Mouse (Mus musculus): ENCODE results near the gene Ptpn21. TPM values are rescaled to one million over a fixed set of nuclear protein-coding genes. Genes with fewer than 3 reads are reported as not detected.

Gene Ptpn21
- polyA plus RNA-seq, 1 experiment, result 6.0 TPM

- no peaks in the 10 kb centered on the region for H3K4me1 ChIP-seq (ENCODE audit: control insufficient read depth, insufficient read depth, low read length)
- H3K27ac ChIP-seq (ENCODE audit: insufficient read depth, low read depth, low read length), result no peak overlapping the region
- TF ChIP-seq CTCF (IDR thresholded peaks at IDR 0.05; ENCODE audit: low read depth, low read length), result no peak
- no peak for TF ChIP-seq POLR2A (IDR thresholded peaks at IDR 0.05; ENCODE audit: borderline replicate concordance, low read depth, low read length)
- no peak overlapping the region for H3K4me3 ChIP-seq (ENCODE audit: insufficient read depth, low read length)
Observed at GRCm38 (mm10) chr12:98670429-98670828, 66.8 kb downstream of the Ptpn21 start.

GRCm38 (mm10) chr12:98669864-98670263 lies 67.3 kb downstream of the Ptpn21 start:
- H3K4me1 ChIP-seq (ENCODE audit: control insufficient read depth, insufficient read depth, low read length), result no peaks in the 10 kb centered on the region
- H3K4me3 ChIP-seq (ENCODE audit: insufficient read depth, low read length), result no peak overlapping the region
- TF ChIP-seq CTCF (IDR thresholded peaks at IDR 0.05; ENCODE audit: low read depth, low read length) (no peak), POLR2A (IDR thresholded peaks at IDR 0.05; ENCODE audit: borderline replicate concordance, low read depth, low read length) (no peak)
- H3K27ac ChIP-seq (ENCODE audit: insufficient read depth, low read depth, low read length), result no peak overlapping the region

- no peaks in the 10 kb centered on the region for H3K4me1 ChIP-seq (ENCODE audit: control insufficient read depth, insufficient read depth, low read length)
- no peak overlapping the region for H3K27ac ChIP-seq (ENCODE audit: insufficient read depth, low read depth, low read length)
- H3K4me3 ChIP-seq (ENCODE audit: insufficient read depth, low read length), result no peak overlapping the region
- TF ChIP-seq CTCF (IDR thresholded peaks at IDR 0.05; ENCODE audit: low read depth, low read length) (no peak), POLR2A (IDR thresholded peaks at IDR 0.05; ENCODE audit: borderline replicate concordance, low read depth, low read length) (no peak)
Observed at GRCm38 (mm10) chr12:98669086-98669485, 68.1 kb downstream of the Ptpn21 start.

- no peak overlapping the region for H3K4me3 ChIP-seq (ENCODE audit: insufficient read depth, low read length)
- no peak overlapping the region for H3K27ac ChIP-seq (ENCODE audit: insufficient read depth, low read depth, low read length)
- no peaks in the 10 kb centered on the region for H3K4me1 ChIP-seq (ENCODE audit: control insufficient read depth, insufficient read depth, low read length)
- TF ChIP-seq CTCF (IDR thresholded peaks at IDR 0.05; ENCODE audit: low read depth, low read length) (no peak), POLR2A (IDR thresholded peaks at IDR 0.05; ENCODE audit: borderline replicate concordance, low read depth, low read length) (no peak)
Observed at GRCm38 (mm10) chr12:98668132-98668814, 68.9 kb downstream of the Ptpn21 start.

- Histone ChIP-seq H3K4me3 (ENCODE audit: insufficient read depth, low read length) (no peak overlapping the region), H3K27ac (ENCODE audit: insufficient read depth, low read depth, low read length) (no peak overlapping the region), H3K4me1 (ENCODE audit: control insufficient read depth, insufficient read depth, low read length) (no peaks in the 10 kb centered on the region)
- TF ChIP-seq CTCF (IDR thresholded peaks at IDR 0.05; ENCODE audit: low read depth, low read length), result no peak
- TF ChIP-seq POLR2A (IDR thresholded peaks at IDR 0.05; ENCODE audit: borderline replicate concordance, low read depth, low read length), result no peak
Observed at GRCm38 (mm10) chr12:98662617-98663016, 74.6 kb downstream of the Ptpn21 start.

- TF ChIP-seq POLR2A (IDR thresholded peaks at IDR 0.05; ENCODE audit: borderline replicate concordance, low read depth, low read length) (no peak), CTCF (IDR thresholded peaks at IDR 0.05; ENCODE audit: low read depth, low read length) (no peak)
- no peaks in the 10 kb centered on the region for H3K4me1 ChIP-seq (ENCODE audit: control insufficient read depth, insufficient read depth, low read length)
- H3K27ac ChIP-seq (ENCODE audit: insufficient read depth, low read depth, low read length), result no peak overlapping the region
- H3K4me3 ChIP-seq (ENCODE audit: insufficient read depth, low read length), result no peak overlapping the region
Observed at GRCm38 (mm10) chr12:98656873-98657272, 80.3 kb downstream of the Ptpn21 start.

- no peak overlapping the region for H3K4me3 ChIP-seq (ENCODE audit: insufficient read depth, low read length)
- no peaks in the 10 kb centered on the region; the same call in 1 of the 2 replicates for H3K4me1 ChIP-seq (ENCODE audit: control insufficient read depth, insufficient read depth, low read length)
- TF ChIP-seq CTCF (IDR thresholded peaks at IDR 0.05; ENCODE audit: low read depth, low read length), result no peak
- no peak for TF ChIP-seq POLR2A (IDR thresholded peaks at IDR 0.05; ENCODE audit: borderline replicate concordance, low read depth, low read length)
- H3K27ac ChIP-seq (ENCODE audit: insufficient read depth, low read depth, low read length), result no peak overlapping the region
Observed at GRCm38 (mm10) chr12:98644852-98645251, 92.4 kb downstream of the Ptpn21 start.

- TF ChIP-seq CTCF (IDR thresholded peaks at IDR 0.05; ENCODE audit: low read depth, low read length) (no peak), POLR2A (IDR thresholded peaks at IDR 0.05; ENCODE audit: borderline replicate concordance, low read depth, low read length) (no peak)
- no peaks in the 10 kb centered on the region for H3K4me1 ChIP-seq (ENCODE audit: control insufficient read depth, insufficient read depth, low read length)
- no peak overlapping the region for H3K27ac ChIP-seq (ENCODE audit: insufficient read depth, low read depth, low read length)
- peak overlapping the region; percentile 93 for H3K4me3 ChIP-seq (ENCODE audit: insufficient read depth, low read length)
Observed at GRCm38 (mm10) chr12:98628260-98628970, 108.8 kb downstream of the Ptpn21 start.

GRCm38 (mm10) chr12:98627392-98628259 lies 109.6 kb downstream of the Ptpn21 start, which contains the start of gene Spata7:
Spata7 (plus strand) TSS chr12:98628157.
- peak within 1 kb of the TSS; percentile 93 for H3K4me3 ChIP-seq (ENCODE audit: insufficient read depth, low read length)
- no peaks in the 10 kb centered on the region for H3K4me1 ChIP-seq (ENCODE audit: control insufficient read depth, insufficient read depth, low read length)
- no peak within 1 kb of the TSS for H3K27ac ChIP-seq (ENCODE audit: insufficient read depth, low read depth, low read length)
- TF ChIP-seq CTCF (IDR thresholded peaks at IDR 0.05; ENCODE audit: low read depth, low read length) (no peak), POLR2A (IDR thresholded peaks at IDR 0.05; ENCODE audit: borderline replicate concordance, low read depth, low read length) (no peak)

Other genes with a start within 250 kb of the Ptpn21 start
- not detected in 2 replicates for gene Kcnk10, start 159.1 kb downstream of the Ptpn21 start, polyA plus RNA-seq (2012; ENCODE audit: insufficient read depth, insufficient read length, missing spikeins)
- 6.2 and 7.4 TPM in 2 replicates for gene Spata7, start 109.2 kb downstream of the Ptpn21 start, polyA plus RNA-seq (2012; ENCODE audit: insufficient read depth, insufficient read length, missing spikeins)
- 59.5 and 76.4 TPM in 2 replicates for gene Zc3h14, start 9.6 kb upstream of the Ptpn21 start, polyA plus RNA-seq (2012; ENCODE audit: insufficient read depth, insufficient read length, missing spikeins)
- 2.9 and 3.4 TPM in 2 replicates for gene Eml5, start 164.1 kb upstream of the Ptpn21 start, polyA plus RNA-seq (2012; ENCODE audit: insufficient read depth, insufficient read length, missing spikeins)
- gene Ttc8, start 183.2 kb upstream of the Ptpn21 start, polyA plus RNA-seq (2012; ENCODE audit: insufficient read depth, insufficient read length, missing spikeins), result 8.3 and 9.6 TPM in 2 replicates

Data from bone marrow macrophage, adult 2 months (primary cell).